Mouse (Mus musculus) kidney, adult 2 months (tissue): Measurements from ENCODE around the gene Pttg1. TPM values are rescaled to one million over a fixed set of nuclear protein-coding genes. Genes with fewer than 3 reads are reported as not detected.

Source experiments
- DNase-seq: peaks from one replicate; pipeline ENCODE4 v3.0.0; 2021
- H3K27ac ChIP-seq: fragments of 200-500 bp; 2 replicates; pipeline ENCODE4 v1.5.1; 2012; ENCODE audit warnings: low read depth, low read length, control low read depth, inconsistent platforms; ENCODE audit not compliant: insufficient read depth
- H3K27me3 ChIP-seq: fragments of 200-500 bp; replicated peaks from 2 replicates; pipeline ENCODE4 v1.6.1; 2012; ENCODE audit warnings: mild to moderate bottlenecking, moderate library complexity, low read length, inconsistent platforms; ENCODE audit not compliant: control insufficient read depth, insufficient read depth
- H3K36me3 ChIP-seq: fragments of 200-500 bp; 2 replicates; pipeline ENCODE4 v1.6.1; 2012; ENCODE audit warnings: mild to moderate bottlenecking, moderate library complexity, low read length, inconsistent platforms; ENCODE audit not compliant: control insufficient read depth, insufficient read depth
- H3K4me1 ChIP-seq: fragments of 200-500 bp; 2 replicates; pipeline ENCODE4 v1.6.1; 2011; ENCODE audit warnings: low read length; ENCODE audit not compliant: control insufficient read depth, insufficient read depth
- H3K4me3 ChIP-seq: fragments of 200-500 bp; 2 replicates; pipeline ENCODE4 v1.5.1; 2011; ENCODE audit warnings: mild to moderate bottlenecking, low read depth, low read length, control low read depth; ENCODE audit not compliant: insufficient read depth
- CTCF ChIP-seq: fragments of 200-500 bp; conservative IDR thresholded peaks from 2 replicates; pipeline ENCODE4 v1.5.1; 2011; ENCODE audit warnings: low read depth, mild to moderate bottlenecking, control low read depth, low read length, moderate library complexity, mixed read lengths; ENCODE audit not compliant: insufficient read depth, insufficient read length
- POLR2A ChIP-seq: fragments of 200-500 bp; IDR thresholded peaks from one replicate; pipeline ENCODE4 v1.6.1; 2011; ENCODE audit warnings: low read depth, low read length, control low read depth
- WGBS: fragments of 180-500 bp; shearing (Covaris S2); methylation state at CpG from one replicate; pipeline ENCODE4 v1.1.7; 2018; 5-methylcytosine and 5-hydroxymethylcytosine counted together
- polyA plus RNA-seq: library from polyadenylated mRNA; depleted of rRNA; stranded (reverse); fragments of >200 nt; gene quantifications from 2 replicates; pipeline ENCODE4 v1.2.3, GENCODE M21; 2012

Pttg1 gene
- polyA plus RNA-seq, 1 experiment: 45.4 TPM

- no peaks in the 10 kb centered on the region for H3K36me3 ChIP-seq
- H3K27ac ChIP-seq: no peak overlapping the region
These were observed 15.8 kb downstream of the Pttg1 start for GRCm38 (mm10) chr11:43410291-43410690.

DNA sequence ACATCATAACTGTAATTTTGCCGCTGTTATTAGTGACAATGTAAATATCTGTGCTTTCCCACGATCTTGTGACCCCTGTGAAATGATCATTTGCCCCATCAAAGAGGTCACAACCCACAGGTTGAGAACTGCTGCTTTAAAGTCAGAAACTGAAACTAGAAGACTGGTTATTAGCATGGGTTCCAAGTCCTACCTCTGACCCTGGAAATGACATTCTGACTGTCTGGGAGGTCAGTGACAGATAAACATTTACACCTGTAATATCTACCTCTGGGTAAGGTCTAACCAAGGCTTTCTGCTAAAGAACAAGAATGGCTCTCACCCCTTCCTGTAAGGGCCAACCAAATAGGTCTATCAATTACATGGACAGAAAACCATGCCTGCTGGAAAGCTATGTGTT is 17.2 kb downstream of the Pttg1 start:
- whole genome bisulfite sequencing: 80% methylated on average over 2 of the region's 2 CpGs
- TF ChIP-seq CTCF: no peak
- H3K27ac ChIP-seq: no peak overlapping the region

More at GRCm38 (mm10) chr11:43410291-43410690, 15.8 kb downstream of the Pttg1 start:
- DNase-seq: no peak
- Histone ChIP-seq H3K4me1 (no peaks in the 10 kb centered on the region), H3K4me3 (no peak overlapping the region), H3K27me3 (no peaks in the 10 kb centered on the region)
- TF ChIP-seq CTCF (no peak), POLR2A (no peak)
- WGBS: 58% methylated on average over 7 of the region's 7 CpGs

GRCm38 (mm10) chr11:43404150-43404807 is 21.8 kb downstream of the Pttg1 start:
- H3K36me3 ChIP-seq: no peaks in the 10 kb centered on the region
- no peaks in the 10 kb centered on the region for H3K27me3 ChIP-seq
- 74% methylated on average over 15 of the region's 15 CpGs for WGBS
- no peak for DNase-seq
- H3K4me1 ChIP-seq: no peaks in the 10 kb centered on the region
- H3K4me3 ChIP-seq: no peak overlapping the region
- no peak overlapping the region for H3K27ac ChIP-seq
- TF ChIP-seq POLR2A: no peak
- TF ChIP-seq CTCF: no peak

More for the DNA sequence above, 17.2 kb downstream of the Pttg1 start:
- Histone ChIP-seq H3K4me1 (no peaks in the 10 kb centered on the region), H3K4me3 (no peak overlapping the region), H3K36me3 (no peaks in the 10 kb centered on the region), H3K27me3 (no peaks in the 10 kb centered on the region)
- DNase-seq: no peak

DNA sequence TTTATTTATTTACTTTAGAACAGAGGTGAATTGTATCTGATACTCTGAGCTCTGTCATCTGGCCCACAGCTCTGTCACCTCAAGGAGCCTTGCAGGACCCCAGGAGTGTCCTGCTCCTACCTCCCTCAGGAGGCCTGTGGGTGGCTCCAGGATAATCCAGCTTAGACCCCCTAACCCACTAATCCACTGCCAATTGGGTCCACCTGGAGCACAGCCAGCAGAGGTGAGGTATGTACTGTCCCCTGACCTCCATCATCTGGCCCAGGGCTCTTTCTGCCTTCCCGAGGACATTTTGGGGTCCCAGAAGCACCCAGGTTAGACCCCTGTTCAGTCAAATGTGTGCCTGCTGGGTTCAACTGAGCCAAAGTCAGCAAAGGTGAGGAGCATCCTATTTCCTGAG is 25.9 kb downstream of the Pttg1 start:
- H3K27ac ChIP-seq: no peak overlapping the region
- TF ChIP-seq CTCF (no peak), POLR2A (no peak)
- no peaks in the 10 kb centered on the region for H3K36me3 ChIP-seq
- H3K4me3 ChIP-seq: no peak overlapping the region
- WGBS: 100% methylated on average over 1 of the region's 1 CpGs
- no peak for DNase-seq
- H3K4me1 ChIP-seq: peaks cover 11% of the 10 kb centered on the region
- no peaks in the 10 kb centered on the region for H3K27me3 ChIP-seq

GRCm38 (mm10) chr11:43399297-43399696 is 26.8 kb downstream of the Pttg1 start:
- peak; percentile 64 for DNase-seq
- H3K4me1 ChIP-seq: peaks cover 14% of the 10 kb centered on the region
- H3K36me3 ChIP-seq: no peaks in the 10 kb centered on the region
- TF ChIP-seq POLR2A (no peak), CTCF (peak; percentile 63)
- no peaks in the 10 kb centered on the region for H3K27me3 ChIP-seq
- H3K27ac ChIP-seq: peak overlapping the region; percentile 28; the same call in 1 of the 2 replicates
- 34% methylated on average over 4 of the region's 4 CpGs for WGBS
- H3K4me3 ChIP-seq: no peak overlapping the region

DNA sequence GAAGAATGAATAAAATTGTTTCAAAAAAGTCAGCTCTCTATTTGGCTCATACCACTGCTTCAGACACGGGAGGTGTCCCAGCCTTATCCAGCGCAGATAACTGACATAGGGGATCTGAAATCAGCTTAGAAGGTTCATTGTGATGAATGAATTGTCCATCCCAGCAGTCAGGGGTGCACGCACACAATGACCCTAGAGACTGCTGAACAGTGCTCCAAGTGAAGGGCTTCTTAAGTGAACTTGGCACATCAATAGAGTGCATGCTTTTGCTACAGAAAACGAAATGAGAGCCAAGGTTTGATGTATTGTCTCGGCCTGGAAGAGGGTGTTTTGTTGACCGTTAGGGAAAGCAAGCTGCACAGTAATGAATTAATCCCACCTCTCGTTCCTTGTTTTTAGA is 29.4 kb downstream of the Pttg1 start:
- WGBS: 73% methylated on average over 7 of the region's 7 CpGs

GRCm38 (mm10) chr11:43396246-43396645 is 29.8 kb downstream of the Pttg1 start:
- H3K4me1 ChIP-seq: peaks cover 14% of the 10 kb centered on the region
- no peak for DNase-seq
- WGBS: 90% methylated on average over 4 of the region's 4 CpGs

More for the DNA sequence above, 29.4 kb downstream of the Pttg1 start:
- H3K4me1 ChIP-seq: peaks cover 14% of the 10 kb centered on the region
- TF ChIP-seq CTCF: no peak
- no peak for TF ChIP-seq POLR2A
- no peak overlapping the region for H3K27ac ChIP-seq
- no peak overlapping the region for H3K4me3 ChIP-seq
- no peak for DNase-seq
- no peaks in the 10 kb centered on the region for H3K27me3 ChIP-seq
- no peaks in the 10 kb centered on the region for H3K36me3 ChIP-seq

More at GRCm38 (mm10) chr11:43396246-43396645, 29.8 kb downstream of the Pttg1 start:
- Histone ChIP-seq H3K36me3 (no peaks in the 10 kb centered on the region), H3K4me3 (no peak overlapping the region), H3K27me3 (no peaks in the 10 kb centered on the region), H3K27ac (no peak overlapping the region)
- TF ChIP-seq POLR2A (no peak), CTCF (no peak)
